Mouse (Mus musculus) CH12.LX (cell line): ENCODE data around the gene Itih4.

ENCODE experiments used
- CTCF ChIP-seq, 2 experiments: IDR thresholded peaks in 1 of 2; conservative IDR thresholded peaks in 1 of 2; 2 replicates each; pipeline ENCODE4 v1.5.1; 2011 to 2012; ENCODE audit warnings: low read depth in 2 of 2, low read length in 2 of 2, improper control_type of control experiment in 1 of 2, inconsistent platforms in 1 of 2, mild to moderate bottlenecking in 1 of 2, moderate library complexity in 1 of 2
- EP300 ChIP-seq: IDR thresholded peaks from 2 replicates; pipeline ENCODE4 v1.6.1; 2011; ENCODE audit warnings: low read length, improper control_type of control experiment
- MAFK ChIP-seq: IDR thresholded peaks from 2 replicates; pipeline ENCODE4 v1.6.1; 2011; ENCODE audit warnings: low read length, improper control_type of control experiment; ENCODE audit not compliant: insufficient replicate concordance
- POLR2AphosphoS2 ChIP-seq: IDR thresholded peaks from 2 replicates; pipeline ENCODE4 v1.6.1; 2011; ENCODE audit warnings: low read depth, low read length, improper control_type of control experiment

DNA sequence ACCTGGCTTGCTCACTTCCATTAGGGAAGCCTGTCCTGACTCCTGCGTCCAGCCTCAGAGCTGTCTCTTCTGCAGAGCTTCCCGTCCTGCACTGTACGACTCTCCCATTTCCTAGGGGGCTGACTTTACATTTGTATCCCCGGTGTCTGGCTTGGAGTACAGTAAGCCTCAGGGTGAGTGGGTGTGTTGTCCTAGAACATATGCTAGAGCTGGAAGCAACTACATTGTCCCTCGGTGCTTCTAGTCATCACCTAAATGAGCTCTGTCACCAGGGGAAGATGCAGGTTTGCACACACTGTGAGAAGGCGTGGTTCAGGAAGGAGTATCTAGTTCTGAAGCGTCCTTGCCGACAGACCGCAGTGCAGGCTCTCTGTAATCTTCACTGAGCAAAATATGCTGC is 23.9 kb upstream of the Itih4 start:
- TF ChIP-seq EP300 (no peak), CTCF (conservative IDR thresholded peaks at IDR 0.05 in 1 of 2, IDR thresholded peaks at IDR 0.05 in 1 of 2; ENCODE audit: low read depth in 2 of 2, low read length in 2 of 2) (no peak), MAFK (no peak), POLR2AphosphoS2 (no peak)
